Comparison of ENCODE assay signal across 8 mouse cellular contexts in genomic region chr2:119156681-119157572, GRCm38 (mm10). TPM values are rescaled to one million over a fixed set of nuclear protein-coding genes. Genes with fewer than 3 reads are reported as not detected.
A peak's percentile ranks its signal among the peaks of the same experiment; 100 is the strongest.
DNase-seq lines count a peak whose midpoint lies in the region; ATAC-seq lines count a peak whose summit lies in the region.

TSS of gene Rmdn3 (minus strand) at chr2:119157034.

- H3K9me3 ChIP-seq in heart, embryonic 13.5 days = no peaks in the 10 kb centered on the region
- no peaks in the 10 kb centered on the region for H3K9me3 ChIP-seq in liver, embryonic 12.5 days (replicated peaks)
- H3K9me3 ChIP-seq in stomach, embryonic 15.5 days = no peaks in the 10 kb centered on the region

- peak within 1 kb of the TSS; percentile 74 for H3K27ac ChIP-seq in heart, embryonic 13.5 days (replicated peaks)
- H3K27ac ChIP-seq in liver, embryonic 12.5 days = peak within 1 kb of the TSS; percentile 98
- H3K27ac ChIP-seq in stomach, embryonic 15.5 days = peak within 1 kb of the TSS; percentile 35; the same call in 1 of the 2 replicates

- H3K4me3 ChIP-seq in heart, embryonic 13.5 days = peak within 1 kb of the TSS; percentile 99
- H3K4me3 ChIP-seq in liver, embryonic 12.5 days = peak within 1 kb of the TSS; percentile 97
- H3K4me3 ChIP-seq in stomach, embryonic 15.5 days (replicated peaks) = peak within 1 kb of the TSS; percentile 99

- 2% methylated on average over 55 of the region's 57 CpGs for WGBS in heart, embryonic 13.5 days
- WGBS in liver, embryonic 12.5 days (ENCODE audit: insufficient replicate concordance) = under 1% methylated on average over 57 of the region's 57 CpGs
- WGBS in stomach, embryonic 15.5 days = under 1% methylated on average over 56 of the region's 57 CpGs

- peak within 1 kb of the TSS; percentile 96 for H3K9ac ChIP-seq in heart, embryonic 13.5 days
- H3K9ac ChIP-seq in liver, embryonic 12.5 days = peak within 1 kb of the TSS; percentile 96
- H3K9ac ChIP-seq in stomach, embryonic 15.5 days = peak within 1 kb of the TSS; percentile 92

- H3K4me2 ChIP-seq in heart, embryonic 13.5 days = peak within 1 kb of the TSS; percentile 95
- peak within 1 kb of the TSS; percentile 85 for H3K4me2 ChIP-seq in liver, embryonic 12.5 days
- peak within 1 kb of the TSS; percentile 88 for H3K4me2 ChIP-seq in stomach, embryonic 15.5 days

- H3K36me3 ChIP-seq in heart, embryonic 13.5 days = peaks cover 25% of the 10 kb centered on the region
- peaks cover 27% of the 10 kb centered on the region for H3K36me3 ChIP-seq in liver, embryonic 12.5 days
- H3K36me3 ChIP-seq in stomach, embryonic 15.5 days = peaks cover 5% of the 10 kb centered on the region; the same call in 1 of the 2 replicates

- peak; percentile 95 for DNase-seq in CD4-positive helper T cell, adult 2 months (ENCODE audit: low read depth, low spot score)
- DNase-seq in brain, embryonic 18.5 days (ENCODE audit: low read depth, low spot score) = peak; percentile 90
- peak; percentile 98 for DNase-seq in kidney, postnatal 10 days
- peak; percentile 91 to 93 for DNase-seq in natural killer cell, adult 2 months (ENCODE audit: low spot score in 2 of 2)

- no peaks in the 10 kb centered on the region for H3K27me3 ChIP-seq in heart, embryonic 13.5 days (replicated peaks)
- no peaks in the 10 kb centered on the region; the same call in 1 of the 2 replicates for H3K27me3 ChIP-seq in liver, embryonic 12.5 days (replicated peaks)
- H3K27me3 ChIP-seq in stomach, embryonic 15.5 days (replicated peaks) = no peaks in the 10 kb centered on the region

- peak; percentile 85 for ATAC-seq in erythroid progenitor cell, adult 5-6 weeks (replicated peaks; ENCODE audit: low FRiP score, poor library complexity, severe bottlenecking)
- peak; percentile 79 for ATAC-seq in heart, embryonic 13.5 days (ENCODE audit: extremely low read depth, insufficient number of reproducible peaks, low FRiP score, low TSS enrichment)
- ATAC-seq in liver, embryonic 12.5 days = peak; percentile 67
- peak; percentile 81 for ATAC-seq in stomach, embryonic 15.5 days (ENCODE audit: insufficient read depth, low FRiP score, low read depth)

- peaks cover 37% of the 10 kb centered on the region for H3K4me1 ChIP-seq in heart, embryonic 13.5 days
- peaks cover 45% of the 10 kb centered on the region for H3K4me1 ChIP-seq in liver, embryonic 12.5 days
- H3K4me1 ChIP-seq in stomach, embryonic 15.5 days = peaks cover 11% of the 10 kb centered on the region; the same call in 1 of the 2 replicates

RNA-seq across cellular contexts. Expression of gene Rmdn3, which starts in this region (rescaled TPM):
- 38.9 and 41.1 TPM in 2 replicates for total RNA-seq in erythroid progenitor cell, adult 5-6 weeks (2015; ENCODE audit: low replicate concordance)
- total RNA-seq in erythroid progenitor cell, adult 5-6 weeks (2017; ENCODE audit: low replicate concordance) = 75.8 and 76.1 TPM in 2 replicates
- polyA plus RNA-seq in heart, embryonic 13.5 days (2015; fragmentation: Nextera tagmentation; extraction: Ambion mirVana) = 23.3 and 26.6 TPM in 2 replicates
- 62.2 and 64.1 TPM in 2 replicates for polyA plus RNA-seq in liver, embryonic 12.5 days (2016; fragmentation: Nextera tagmentation; extraction: Ambion mirVana)
- polyA plus RNA-seq in stomach, embryonic 15.5 days (2015; fragmentation: Nextera tagmentation; extraction: Ambion mirVana) = 36.6 and 40.5 TPM in 2 replicates

Comparison
In these comparisons a context has a peak if more than half of its experiments do, and no peak if none do; other contexts are left out.
1. Peak in every context shown above with its lines: DNase-seq, ATAC-seq, H3K4me3 ChIP-seq and H3K27ac ChIP-seq.
2. H3K27ac ChIP-seq: peak in every context shown above with its lines; median percentile 98 in liver, embryonic 12.5 days; 74 in heart, embryonic 13.5 days; 35 in stomach, embryonic 15.5 days.